Mouse (Mus musculus) myocyte (in vitro differentiated cells): ENCODE results near the gene Khdc3.

Source experiments
- CEBPB ChIP-seq: IDR thresholded peaks from 2 replicates; pipeline ENCODE4 v1.6.1; 2011; ENCODE audit warnings: mild to moderate bottlenecking, moderate library complexity; ENCODE audit not compliant: poor library complexity, insufficient read depth, severe bottlenecking
- POLR2A ChIP-seq: IDR thresholded peaks from one replicate; pipeline ENCODE4 v1.6.1; 2011; ENCODE audit warnings: low read depth, mild to moderate bottlenecking, control low read depth, moderate library complexity; ENCODE audit not compliant: insufficient read length
- POLR2AphosphoS2 ChIP-seq: IDR thresholded peaks from one replicate; pipeline ENCODE4 v1.6.1; 2011; ENCODE audit warnings: low read depth, control low read depth; ENCODE audit not compliant: insufficient read length
- USF1 ChIP-seq: IDR thresholded peaks from one replicate; pipeline ENCODE4 v1.6.1; 2011; ENCODE audit warnings: low read depth, mild to moderate bottlenecking, control low read depth, moderate library complexity

DNA sequence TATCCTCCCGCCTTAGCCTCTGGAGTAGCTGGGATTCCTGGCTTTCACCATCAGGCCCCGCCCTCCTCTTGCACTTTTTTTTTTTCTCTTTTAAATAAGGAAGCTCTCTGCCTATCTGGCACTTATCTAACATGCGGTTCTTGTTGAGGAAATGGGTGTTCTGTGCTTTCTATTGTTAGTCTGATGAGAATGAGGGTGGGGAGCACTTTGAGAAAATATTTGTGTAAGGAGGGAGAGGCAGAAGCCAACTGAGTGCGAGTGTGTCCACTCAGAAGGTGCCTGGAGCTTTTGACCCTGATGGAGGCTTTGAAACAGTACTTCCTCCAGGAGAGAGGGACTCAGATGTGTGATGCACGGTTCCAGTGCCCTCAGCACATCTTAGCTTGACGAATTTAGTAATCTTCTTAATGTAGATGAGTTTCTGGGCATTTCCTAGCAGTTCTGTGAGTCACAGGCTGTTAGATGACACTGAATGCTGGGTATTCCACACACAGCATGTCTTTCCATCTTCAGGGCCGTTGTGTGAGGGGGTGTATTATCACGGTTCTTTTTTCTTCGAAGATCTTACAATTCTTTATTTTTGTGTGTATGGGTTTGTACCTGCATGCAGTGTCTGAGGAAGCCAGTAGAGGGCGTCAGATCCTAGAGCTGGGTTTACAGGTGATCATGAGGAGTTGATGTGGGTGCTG lies 30.5 kb upstream of the Khdc3 start:
- no peak for TF ChIP-seq POLR2A
- TF ChIP-seq POLR2AphosphoS2: no peak
- TF ChIP-seq USF1: no peak
- TF ChIP-seq CEBPB: no peak
